Mouse (Mus musculus) embryonic stem cell, embryonic (primary cell): ENCODE data around the gene Safb2.

Experiments
- CTCF ChIA-PET, 4 experiments: fragments of 300-600 bp in 2 of 4; fragments of 350-600 bp in 2 of 4; sonication (Branson Sonifier 250); formaldehyde crosslinking; loops; one replicate each; lab custom pipeline; 2022; ENCODE audit warnings: inconsistent platforms in 2 of 4; lab: Charles Lee
- POLR2A ChIA-PET, 4 experiments: fragments of 300-600 bp in 2 of 4; fragments of 350-600 bp in 2 of 4; sonication (Branson Sonifier 250); formaldehyde crosslinking; loops; one replicate each; lab custom pipeline; 2022; ENCODE audit warnings: antibody characterized with exemption in 4 of 4, inconsistent platforms in 1 of 4; lab: Charles Lee

Gene Safb2

DNA sequence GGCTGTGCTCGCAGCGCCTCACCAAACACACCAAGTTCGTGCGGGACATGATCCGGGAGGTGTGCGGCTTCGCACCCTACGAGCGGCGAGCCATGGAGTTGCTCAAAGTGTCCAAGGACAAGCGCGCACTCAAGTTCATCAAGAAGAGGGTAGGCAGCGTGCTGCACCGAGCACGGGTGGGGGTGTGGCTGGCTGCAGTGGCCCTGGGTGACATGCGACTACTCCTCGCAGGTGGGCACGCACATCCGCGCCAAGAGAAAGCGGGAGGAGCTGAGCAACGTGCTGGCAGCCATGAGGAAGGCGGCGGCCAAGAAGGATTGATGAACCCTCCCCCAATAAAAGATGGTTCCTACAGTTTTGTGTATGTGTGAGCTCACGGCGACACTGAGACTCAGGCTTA is 29.5 kb upstream of the Safb2 start:
- ChIA-PET CTCF (interaction anchor here in 1 of 4 experiments (0.9 kb wide), 1 partner anchor 59 kb away, joined by 5 read pairs; the partner anchor contains the start of gene Ranbp3), POLR2A (interaction anchor here (0.6 to 14.4 kb wide), 82 partner anchors 8 to 655 kb away, joined by 3 to 429 read pairs (median 5); partner anchors contain the start of genes Lonp1 (in 4 of the 4), Ranbp3 (in 4 of the 4), Catsperd (in 3 of the 4) and Safb (in 3 of the 4))

GRCm38 (mm10) chr17:56613236-56613844 is 29.0 kb upstream of the Safb2 start, which contains the start of gene Rpl36:
Rpl36 (plus strand) TSS chr17:56613416.
- ChIA-PET CTCF (interaction anchor here in 3 of 4 experiments (0.5 to 1.9 kb wide), 5 partner anchors 13 to 488 kb away, joined by 4 to 18 read pairs (median 7); partner anchors contain the start of genes Lonp1 (in 3 of the 3), Catsperd (in 1 of the 3) and Ranbp3 (in 1 of the 3)), POLR2A (interaction anchor here (0.6 to 14.4 kb wide), 102 partner anchors 9 to 573 kb away, joined by 3 to 429 read pairs (median 8); partner anchors contain the start of genes Lonp1 (in 4 of the 4), Catsperd (in 3 of the 4), Dus3l (in 3 of the 4) and Ranbp3 (in 3 of the 4))

- ChIA-PET POLR2A (interaction anchor here (0.6 to 14.4 kb wide), 110 partner anchors 9 to 576 kb away, joined by 3 to 429 read pairs (median 6); partner anchors contain the start of genes Lonp1 (in 4 of the 4), Safb (in 4 of the 4), Safb2 (in 4 of the 4) and Catsperd (in 3 of the 4)), CTCF (interaction anchor here (0.5 to 1.9 kb wide), 9 partner anchors 14 to 487 kb away, joined by 3 to 18 read pairs (median 5); partner anchors contain the start of genes Lonp1 (in 3 of the 4), Catsperd (in 1 of the 4), Ranbp3 (in 1 of the 4) and Safb2 (in 1 of the 4))
These were observed 28.2 kb upstream of the Safb2 start for GRCm38 (mm10) chr17:56612565-56612939.

GRCm38 (mm10) chr17:56611861-56612564 is 27.6 kb upstream of the Safb2 start:
- CTCF ChIA-PET, result interaction anchor here (0.6 to 1.9 kb wide), 26 partner anchors 15 to 675 kb away, joined by 3 to 18 read pairs (median 4); partner anchors contain the start of genes Lonp1 (in 3 of the 4), Ranbp3 (in 2 of the 4), Catsperd (in 1 of the 4) and Mllt1 (in 1 of the 4)
- POLR2A ChIA-PET, result interaction anchor here (0.5 to 14.4 kb wide), 179 partner anchors 8 to 653 kb away, joined by 3 to 429 read pairs (median 5); partner anchors contain the start of genes Lonp1 (in 4 of the 4), Safb (in 4 of the 4), Safb2 (in 4 of the 4) and Catsperd (in 3 of the 4)

DNA sequence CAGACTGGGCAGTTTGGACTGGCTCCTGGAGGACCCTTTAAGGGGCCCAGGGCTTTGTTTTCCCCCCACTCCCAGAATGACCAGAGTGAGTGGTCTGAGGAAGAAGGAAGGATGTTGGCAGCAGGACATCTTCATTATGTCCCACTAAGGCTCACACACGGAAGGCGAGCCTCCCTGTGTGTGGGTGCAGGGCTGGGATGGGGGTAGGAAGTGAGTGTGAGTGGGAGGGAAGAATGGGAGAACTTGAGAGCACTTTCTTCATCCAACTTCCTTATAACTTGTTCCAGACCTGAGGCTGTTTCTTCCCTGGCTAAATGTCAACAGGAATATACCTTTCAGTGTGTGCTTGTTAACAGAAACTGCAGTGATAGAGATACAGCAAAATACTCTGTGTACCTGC is 26.9 kb upstream of the Safb2 start:
- CTCF ChIA-PET, result interaction anchor here in 2 of 4 experiments (0.7 to 1.9 kb wide), 14 partner anchors 16 to 324 kb away, joined by 3 to 18 read pairs (median 4); partner anchors contain the start of genes Ranbp3 (in 2 of the 2), Catsperd (in 1 of the 2), Lonp1 (in 1 of the 2) and Mllt1 (in 1 of the 2)
- POLR2A ChIA-PET, result interaction anchor here (0.5 to 14.4 kb wide), 152 partner anchors 7 to 652 kb away, joined by 3 to 429 read pairs (median 5); partner anchors contain the start of genes Lonp1 (in 4 of the 4), Safb (in 4 of the 4), Safb2 (in 4 of the 4) and Catsperd (in 3 of the 4)

- ChIA-PET CTCF (interaction anchor here in 1 of 4 experiments (1.6 kb wide), 1 partner anchor 59 kb away, joined by 3 read pairs; no protein-coding TSS in a partner anchor), POLR2A (interaction anchor here in 3 of 4 experiments (0.5 to 14.4 kb wide), 28 partner anchors 11 to 381 kb away, joined by 3 to 429 read pairs (median 3); partner anchors contain the start of genes Lonp1 (in 3 of the 3), Safb (in 3 of the 3), Safb2 (in 3 of the 3) and Catsperd (in 2 of the 3))
These were observed 25.2 kb upstream of the Safb2 start, which contains the start of gene 2410015M20Rik for GRCm38 (mm10) chr17:56609452-56610171. 2410015M20Rik (minus strand) TSS chr17:56609771.

- ChIA-PET POLR2A (interaction anchor here in 3 of 4 experiments (1.0 to 14.4 kb wide), 16 partner anchors 9 to 283 kb away, joined by 3 to 429 read pairs (median 4); partner anchors contain the start of genes Safb (in 3 of the 3), Safb2 (in 3 of the 3), Lonp1 (in 2 of the 3) and Catsperd (in 1 of the 3)), CTCF (no interaction called here)
These were observed 24.3 kb upstream of the Safb2 start for GRCm38 (mm10) chr17:56608699-56609098.

DNA sequence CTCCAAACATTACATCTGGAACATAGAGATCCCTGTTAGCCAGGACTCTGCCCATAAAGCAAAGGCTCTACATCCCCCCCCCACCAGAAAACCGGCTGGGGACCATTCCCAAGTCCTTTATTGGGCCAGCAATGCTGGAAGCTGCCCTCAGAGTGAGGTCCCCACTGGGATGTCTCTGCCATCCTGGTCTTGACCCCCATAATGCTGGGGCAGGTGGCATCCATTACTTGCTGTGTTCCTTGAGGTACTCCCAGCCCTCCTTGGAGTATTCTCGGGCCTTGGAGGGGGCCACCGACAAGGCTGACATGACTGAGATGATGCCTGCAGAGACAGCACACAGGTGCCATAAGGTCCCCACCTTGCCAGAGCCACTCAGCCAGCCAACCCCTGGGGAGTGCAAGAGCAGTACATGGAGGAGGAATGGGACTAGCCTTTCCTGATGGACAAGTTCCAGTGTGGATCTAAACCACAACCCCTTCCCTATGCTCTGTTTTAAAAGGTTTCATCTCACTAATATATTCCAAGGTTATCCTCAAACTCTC is 23.2 kb upstream of the Safb2 start:
- CTCF ChIA-PET, result no interaction called here
- POLR2A ChIA-PET, result interaction anchor here in 3 of 4 experiments (0.5 to 14.4 kb wide), 19 partner anchors 8 to 390 kb away, joined by 3 to 429 read pairs (median 3); partner anchors contain the start of genes Safb (in 3 of the 3), Safb2 (in 3 of the 3), Alkbh7 (in 1 of the 3) and Catsperd (in 1 of the 3)

DNA sequence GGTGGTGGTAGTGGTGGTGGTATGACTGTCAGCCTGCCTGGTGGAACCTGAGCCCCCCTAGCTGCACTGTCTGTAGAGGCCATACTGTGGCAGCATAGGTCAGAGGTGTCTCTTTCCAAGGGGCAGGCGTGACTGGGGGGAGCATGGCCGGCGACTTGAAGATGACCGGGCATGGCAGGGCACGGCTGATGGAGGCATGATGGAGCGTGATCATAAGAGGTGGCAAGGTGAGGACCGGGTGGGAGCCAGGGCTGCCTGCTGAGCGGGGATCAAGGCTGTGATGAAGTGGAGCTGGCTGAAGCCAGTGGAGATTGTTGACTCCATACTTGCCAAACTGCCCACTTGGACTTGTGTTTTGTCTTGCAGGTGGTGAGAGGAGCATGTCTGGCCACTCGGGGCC is 21.0 kb upstream of the Safb2 start:
- ChIA-PET CTCF (interaction anchor here in 1 of 4 experiments (0.6 to 1.0 kb wide), 3 partner anchors 52 to 111 kb away, joined by 3 read pairs; no protein-coding TSS in a partner anchor), POLR2A (interaction anchor here in 3 of 4 experiments (1.4 to 14.4 kb wide), 12 partner anchors 9 to 68 kb away, joined by 3 to 429 read pairs (median 12); partner anchors contain the start of genes Lonp1 (in 3 of the 3), Catsperd (in 2 of the 3), Safb (in 2 of the 3) and Safb2 (in 2 of the 3))

DNA sequence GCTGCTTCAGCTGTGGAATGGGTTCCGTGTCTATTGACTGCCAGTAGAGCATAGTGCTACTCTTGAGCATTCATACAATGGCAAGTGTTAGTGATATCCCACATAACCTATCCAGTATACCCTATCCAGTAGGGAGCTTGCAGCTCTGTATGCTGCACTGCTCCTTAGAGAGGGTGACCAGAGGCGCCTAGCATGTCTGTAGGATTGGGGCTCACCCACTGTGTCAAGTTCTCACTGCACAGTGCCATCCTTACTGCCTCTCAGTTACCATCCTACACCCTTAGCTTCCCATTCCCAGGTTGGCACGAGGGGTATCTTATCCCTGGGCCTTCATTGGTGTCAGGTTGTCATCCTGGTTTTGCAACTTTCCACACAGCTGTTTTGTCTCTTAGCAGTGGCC is 20.0 kb upstream of the Safb2 start:
- ChIA-PET CTCF (interaction anchor here in 1 of 4 experiments (1.0 kb wide), 1 partner anchor 51 kb away, joined by 3 read pairs; no protein-coding TSS in a partner anchor), POLR2A (interaction anchor here in 3 of 4 experiments (0.6 to 26.8 kb wide), 35 partner anchors 3 to 314 kb away, joined by 3 to 419 read pairs (median 4); partner anchors contain the start of genes Rpl36 (in 3 of the 3), Catsperd (in 2 of the 3), Lonp1 (in 2 of the 3) and Ranbp3 (in 2 of the 3))

- ChIA-PET POLR2A (interaction anchor here in 3 of 4 experiments (0.6 to 26.8 kb wide), 34 partner anchors 4 to 314 kb away, joined by 3 to 419 read pairs (median 4); partner anchors contain the start of genes Rpl36 (in 3 of the 3), Catsperd (in 2 of the 3), Lonp1 (in 2 of the 3) and Ranbp3 (in 2 of the 3)), CTCF (interaction anchor here in 2 of 4 experiments (1.0 to 1.1 kb wide), 2 partner anchors 45 to 163 kb away, joined by 3 to 4 read pairs; no protein-coding TSS in a partner anchor)
These were observed 19.6 kb upstream of the Safb2 start for GRCm38 (mm10) chr17:56604070-56604380.

DNA sequence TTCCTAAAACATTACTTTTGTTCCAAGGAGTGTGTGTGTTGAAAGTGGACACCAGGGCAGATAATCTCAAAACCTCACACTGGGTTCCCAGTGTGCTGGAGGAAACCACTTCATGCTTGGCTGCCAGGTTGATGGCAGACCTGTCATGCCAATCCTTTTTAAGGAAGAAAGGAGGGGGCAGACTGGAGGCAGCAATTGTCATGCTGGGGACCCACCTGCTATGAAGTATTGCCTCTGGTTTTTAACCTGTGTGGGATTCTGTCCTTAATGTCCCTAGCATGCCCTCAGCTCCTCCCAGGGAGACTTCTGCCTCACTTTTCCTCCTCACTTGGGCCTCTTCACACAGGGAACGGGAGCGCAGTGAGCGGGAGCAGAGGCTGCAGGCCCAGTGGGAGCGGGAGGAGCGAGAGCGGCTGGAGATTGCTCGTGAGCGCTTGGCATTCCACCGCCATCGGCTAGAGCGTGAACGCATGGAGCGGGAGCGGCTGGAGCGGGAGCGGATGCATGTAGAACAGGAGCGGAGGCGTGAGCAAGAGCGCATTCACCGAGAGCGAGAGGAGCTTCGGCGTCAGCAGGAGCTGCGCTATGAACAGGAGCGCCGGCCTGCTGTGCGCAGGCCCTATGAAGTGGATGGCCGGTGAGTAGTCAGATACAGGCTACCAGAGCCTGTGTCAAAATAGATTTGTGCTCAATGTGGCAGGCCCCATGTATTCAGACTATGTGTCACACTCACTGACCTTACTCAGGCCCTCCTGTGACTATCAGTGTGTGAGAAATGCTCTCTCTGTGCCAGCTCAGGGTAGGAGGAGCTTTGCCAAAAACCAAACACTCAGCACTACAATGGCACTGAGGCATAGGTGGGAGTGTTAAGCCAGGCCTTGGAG is 19.0 kb upstream of the Safb2 start:
- POLR2A ChIA-PET, result interaction anchor here in 3 of 4 experiments (0.6 to 26.8 kb wide), 33 partner anchors 4 to 313 kb away, joined by 3 to 419 read pairs (median 4); partner anchors contain the start of genes Rpl36 (in 3 of the 3), Catsperd (in 2 of the 3), Lonp1 (in 2 of the 3) and Ranbp3 (in 2 of the 3)
- CTCF ChIA-PET, result interaction anchor here in 2 of 4 experiments (1.0 to 1.1 kb wide), 2 partner anchors 45 to 163 kb away, joined by 3 to 4 read pairs; no protein-coding TSS in a partner anchor

DNA sequence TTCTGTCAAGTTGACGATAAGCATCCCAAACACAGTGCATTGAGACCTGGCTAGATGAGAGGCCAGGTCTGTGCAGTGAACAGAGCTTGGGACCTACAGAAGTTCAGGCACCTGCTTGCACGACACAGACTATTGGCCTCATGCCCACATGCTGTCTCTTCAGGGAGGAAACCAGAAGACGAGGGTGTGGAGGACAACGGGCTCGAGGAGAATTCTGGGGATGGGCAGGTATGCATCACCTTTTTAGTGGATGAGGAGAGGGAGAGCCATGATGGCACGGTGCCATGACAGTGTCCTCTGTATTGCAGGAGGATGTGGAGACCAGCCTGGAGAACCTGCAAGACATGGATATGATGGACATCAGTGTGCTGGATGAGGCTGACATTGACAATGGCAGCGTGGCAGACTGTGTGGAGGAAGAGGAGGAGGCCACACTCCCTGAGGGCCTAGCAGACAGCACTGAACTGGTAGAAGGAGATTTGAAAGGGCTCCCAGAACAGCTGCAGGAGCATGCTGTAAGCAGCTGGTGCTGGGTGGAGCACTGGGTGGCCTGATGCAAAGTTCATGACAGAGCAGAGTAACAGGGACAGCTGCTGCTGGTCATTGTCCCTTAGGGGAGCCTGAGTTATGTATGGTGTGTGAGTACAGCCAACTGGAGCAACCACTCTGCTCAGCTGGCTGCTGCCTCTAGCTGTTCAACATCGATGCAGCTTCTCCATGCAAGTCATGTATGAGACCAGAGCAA is 9.3 kb upstream of the Safb2 start:
- CTCF ChIA-PET, result no interaction called here
- POLR2A ChIA-PET, result interaction anchor here (0.5 to 26.8 kb wide), 14 partner anchors 9 to 260 kb away, joined by 3 to 419 read pairs (median 6); partner anchors contain the start of genes Safb (in 3 of the 4), Safb2 (in 3 of the 4), 2410015M20Rik (in 1 of the 4) and Catsperd (in 1 of the 4)
